Mouse (Mus musculus): ENCODE measurements around the gene Ipo7.

- TF ChIP-seq CTCF (IDR thresholded peaks at IDR 0.05; ENCODE audit: control insufficient read depth, insufficient read depth, insufficient replicate concordance, low read depth, low read length) (no peak), POLR2A (IDR thresholded peaks at IDR 0.05; ENCODE audit: control insufficient read depth, low read depth, low read length) (no peak)
Measured at GRCm38 (mm10) chr7:110078168-110078567, 60.1 kb downstream of the Ipo7 start.
